Mouse (Mus musculus) CD4-positive, CD25-positive, alpha-beta regulatory T cell, adult 4 months (primary cell): Measurements from ENCODE around the gene Ubtd2. TPM values are rescaled to one million over a fixed set of nuclear protein-coding genes. Genes with fewer than 3 reads are reported as not detected.

ENCODE experiments used
- ATAC-seq: one replicate; pipeline ENCODE4 v1.8.0; 2017
- polyA plus RNA-seq, 2 experiments: library from polyadenylated mRNA; unstranded; fragments of 100-300 nt; shearing (Covaris generic); gene quantifications; one replicate each; pipeline ENCODE4 v1.2.1; 2017

Gene Ubtd2
- polyA plus RNA-seq, 2 experiments from 2014 or later = 1.8 to 4.9 TPM

DNA sequence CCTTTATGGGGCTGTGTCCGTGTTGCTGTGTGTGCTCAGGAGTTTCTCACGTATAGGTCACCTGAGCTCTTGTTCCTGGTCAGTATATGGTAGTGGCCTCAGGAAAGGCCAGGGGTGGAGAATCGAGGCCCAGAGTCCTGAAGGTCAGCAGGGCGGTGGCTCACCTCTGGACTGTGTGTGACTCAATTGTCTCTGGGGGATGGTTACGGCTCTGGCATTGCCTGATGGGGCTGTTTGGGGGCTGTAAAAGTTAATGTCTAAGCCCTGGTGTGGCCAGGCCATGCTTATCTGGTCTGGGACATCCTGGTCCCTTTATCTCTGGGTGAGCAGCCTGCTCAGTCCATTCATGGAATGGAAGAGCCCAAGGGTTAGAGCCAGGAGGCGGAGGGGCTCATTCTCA, 111.0 kb downstream of the Ubtd2 start:
- ATAC-seq = no peak

Other genes starting within 250 kb of the Ubtd2 start
- 10 to 100 TPM; 55.7 to 58.6 TPM for gene Snrnp25, start 250.0 kb upstream of the Ubtd2 start, polyA plus RNA-seq
- 1 to 10 TPM in 1 of 2 experiments, not detected in 1; 1.1 TPM for gene Rhbdf1, start 233.1 kb upstream of the Ubtd2 start, polyA plus RNA-seq
- gene Mpg, start 228.9 kb upstream of the Ubtd2 start, polyA plus RNA-seq = 10 to 100 TPM; 27.0 to 39.9 TPM
- 10 to 100 TPM; 39.1 to 68.6 TPM for gene Nprl3, start 187.7 kb upstream of the Ubtd2 start, polyA plus RNA-seq
- not detected for gene Hba-x, start 179.0 kb upstream of the Ubtd2 start, polyA plus RNA-seq
- gene Hba-a1, start 171.9 kb upstream of the Ubtd2 start, polyA plus RNA-seq = 1 to 10 TPM; 3.9 to 4.5 TPM
- not detected for gene Hbq1b, start 168.4 kb upstream of the Ubtd2 start, polyA plus RNA-seq
- gene Hba-a2, start 158.9 kb upstream of the Ubtd2 start, polyA plus RNA-seq = 10 to 100 TPM in 1 of 2 experiments, not detected in 1; 13.1 TPM
- gene Hbq1a, start 155.3 kb upstream of the Ubtd2 start, polyA plus RNA-seq = not detected
- gene Sh3pxd2b, start 107.5 kb upstream of the Ubtd2 start, polyA plus RNA-seq = under 1 TPM in 1 of 2 experiments, not detected in 1; 0.28 TPM
- gene Efcab9, start 76.7 kb downstream of the Ubtd2 start, polyA plus RNA-seq = 1 to 10 TPM in 1 of 2 experiments, under 1 TPM in 1; 0.87 to 1.1 TPM
- 100 to 1,000 TPM in 1 of 2 experiments, 10 to 100 TPM in 1; 84.0 to 217 TPM for gene Stk10, start 77.9 kb downstream of the Ubtd2 start, polyA plus RNA-seq
- 10 to 100 TPM; 20.0 to 20.6 TPM for gene Fbxw11, start 187.4 kb downstream of the Ubtd2 start, polyA plus RNA-seq